Mouse (Mus musculus): ENCODE measurements around the gene Col1a2.

Gene Col1a2

DNA sequence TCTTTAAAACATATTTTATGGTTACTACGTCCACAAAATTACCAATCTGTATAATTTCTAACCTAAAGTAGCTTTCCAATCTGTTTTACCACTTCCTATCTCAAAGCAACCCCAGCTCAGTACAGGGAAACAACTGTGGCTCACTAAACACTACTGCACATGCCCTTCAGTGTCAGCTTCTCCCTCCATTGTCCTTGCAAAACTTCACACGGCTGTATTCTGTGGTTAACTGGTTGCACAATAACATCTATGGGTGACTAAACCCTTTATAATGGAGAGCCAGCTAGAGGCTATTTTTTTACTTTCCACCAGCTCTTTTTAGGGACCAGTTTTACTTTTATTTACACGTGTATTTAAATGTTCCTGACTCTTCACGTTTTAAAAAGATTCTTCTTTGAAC is 83.3 kb downstream of the Col1a2 start:
- peak; percentile 62 for DNase-seq (ENCODE audit: low spot score)

- peak; percentile 50 for DNase-seq (ENCODE audit: low spot score)
Observed at GRCm38 (mm10) chr6:4588722-4589121, 84.1 kb downstream of the Col1a2 start.

DNA sequence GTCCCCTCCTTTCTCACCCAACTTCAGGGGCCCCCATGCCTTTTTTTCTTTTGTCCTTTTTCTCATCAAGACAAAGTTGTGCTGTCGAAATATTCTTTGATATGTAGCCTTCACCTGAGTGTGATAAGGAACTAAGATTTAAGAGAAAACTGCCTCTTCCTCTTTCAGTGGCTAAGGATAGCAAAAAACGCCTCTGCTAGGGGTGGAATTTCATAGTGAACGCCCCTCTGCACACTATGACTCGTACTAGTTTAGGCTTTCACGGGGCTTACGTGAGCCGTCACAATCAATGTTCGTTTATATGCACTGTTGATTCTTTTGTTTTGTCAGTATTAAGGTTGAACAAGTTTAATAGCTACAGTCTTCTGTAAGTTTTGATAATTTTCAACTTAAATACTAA is 85.5 kb downstream of the Col1a2 start:
- no peak for DNase-seq (ENCODE audit: low spot score)

Measured in adipocyte (in vitro differentiated cells).